Mouse (Mus musculus): ENCODE data around the gene Pard3. TPM values are rescaled to one million over a fixed set of nuclear protein-coding genes. Genes with fewer than 3 reads are reported as not detected.
A peak's percentile ranks its signal among the peaks of the same experiment; 100 is the strongest.

Gene Pard3
- polyA plus RNA-seq, 1 experiment from 2014 or later, result 33.8 TPM

DNA sequence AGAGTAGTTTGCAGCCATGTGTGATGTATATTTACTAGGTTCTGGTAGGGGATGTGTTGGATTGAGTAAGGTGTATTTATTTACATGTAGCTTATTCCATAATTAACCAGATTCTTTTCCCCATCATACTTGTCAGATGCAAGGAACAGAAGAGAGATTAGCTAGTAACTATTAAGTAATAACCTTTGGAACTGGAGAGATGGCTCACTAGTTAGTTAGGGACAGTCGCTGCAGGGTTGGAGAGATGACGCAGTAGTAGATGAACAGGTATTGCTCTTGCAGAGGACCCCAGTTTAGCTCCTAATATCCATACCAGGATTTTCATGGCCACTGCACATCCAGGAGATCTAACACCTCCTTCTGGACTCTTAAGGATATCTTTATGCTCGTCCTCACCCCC is 207.5 kb downstream of the Pard3 start:
- Histone ChIP-seq H3K27ac (ENCODE audit: low read depth) (no peak overlapping the region), H3K4me1 (ENCODE audit: insufficient read depth) (no peaks in the 10 kb centered on the region), H3K9ac (no peak overlapping the region), H3K4me2 (no peak overlapping the region), H3K27me3 (ENCODE audit: insufficient read depth, low read length) (no peaks in the 10 kb centered on the region), H3K36me3 (ENCODE audit: insufficient read depth) (no peaks in the 10 kb centered on the region), H3K4me3 (ENCODE audit: low read depth, low read length) (no peak overlapping the region), H3K9me3 (ENCODE audit: low read depth, low read length) (no peaks in the 10 kb centered on the region)
- WGBS, result 88% methylated on average over 3 of the region's 3 CpGs
- ATAC-seq (ENCODE audit: insufficient read depth), result no peak
- DNase-seq, result no peak
- TF ChIP-seq CTCF (IDR thresholded peaks at IDR 0.05; ENCODE audit: low read depth), result no peak

DNA sequence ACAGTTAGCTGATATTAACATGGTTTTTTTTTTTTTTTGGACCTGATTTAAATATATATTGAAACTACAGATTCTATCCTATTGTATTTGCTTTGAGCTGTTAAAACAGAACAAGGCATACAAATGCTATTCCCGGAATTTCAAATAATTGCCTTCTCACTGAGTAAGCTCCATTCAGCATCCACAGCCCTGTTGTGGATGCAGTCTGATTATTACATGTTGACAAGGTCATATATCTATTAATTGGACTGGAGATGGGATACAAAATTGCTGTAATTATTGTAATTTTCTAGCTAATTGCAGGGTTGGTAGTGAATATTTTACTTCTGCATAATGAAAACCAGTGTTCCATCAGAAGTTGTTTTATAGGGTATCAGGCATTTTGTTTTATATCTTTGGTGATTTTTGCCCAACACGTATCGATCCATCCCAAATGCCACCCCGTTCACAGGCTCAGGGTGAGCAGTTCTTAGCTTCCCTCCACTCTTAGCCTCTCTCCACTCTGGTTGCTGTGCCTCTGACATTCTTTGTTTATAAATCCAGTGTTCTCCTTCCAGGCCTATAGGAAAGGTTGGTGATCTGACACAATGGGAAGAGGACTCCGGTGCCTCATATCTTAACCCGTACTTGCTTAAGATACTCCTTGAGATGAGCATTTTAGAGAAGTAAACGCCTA is 216.7 kb downstream of the Pard3 start:
- no peak for TF ChIP-seq CTCF (IDR thresholded peaks at IDR 0.05; ENCODE audit: low read depth)
- WGBS, result 88% methylated on average over 7 of the region's 7 CpGs
- no peaks in the 10 kb centered on the region for H3K27me3 ChIP-seq (ENCODE audit: insufficient read depth, low read length)
- DNase-seq, result no peak
- H3K9me3 ChIP-seq (ENCODE audit: low read depth, low read length), result no peaks in the 10 kb centered on the region
- no peak for ATAC-seq (ENCODE audit: insufficient read depth)
- no peak overlapping the region for H3K4me3 ChIP-seq (ENCODE audit: low read depth, low read length)
- no peaks in the 10 kb centered on the region; the same call in 1 of the 2 replicates for H3K4me1 ChIP-seq (ENCODE audit: insufficient read depth)
- 0 out of 2 replicates have a peak, but pooled peaks cover 7% of the 10 kb centered on the region for H3K36me3 ChIP-seq (ENCODE audit: insufficient read depth)
- H3K4me2 ChIP-seq, result no peak overlapping the region
- no peak overlapping the region for H3K9ac ChIP-seq
- no peak overlapping the region for H3K27ac ChIP-seq (ENCODE audit: low read depth)

DNA sequence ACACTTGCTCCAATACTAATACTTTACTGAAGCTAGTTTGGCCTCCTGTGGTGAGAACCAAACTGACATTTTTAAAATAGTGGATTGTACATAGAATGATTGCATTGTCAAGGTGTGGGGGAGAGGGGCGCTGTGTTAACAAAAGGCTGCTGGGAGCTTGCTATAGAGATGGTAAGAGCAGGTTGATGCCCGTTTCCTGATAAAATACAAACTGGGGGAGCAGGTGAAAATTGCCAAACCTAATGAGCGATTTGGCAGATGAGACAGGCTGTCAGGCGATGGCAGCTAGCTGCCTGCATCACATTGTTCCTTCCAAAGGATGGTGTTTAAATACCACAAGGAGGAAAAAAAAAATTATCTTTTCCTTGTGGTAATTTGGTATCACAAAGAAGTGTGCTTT is 217.3 kb downstream of the Pard3 start:
- H3K4me1 ChIP-seq (ENCODE audit: insufficient read depth), result no peaks in the 10 kb centered on the region; the same call in 1 of the 2 replicates
- H3K36me3 ChIP-seq (ENCODE audit: insufficient read depth), result 0 out of 2 replicates have a peak, but pooled peaks cover 7% of the 10 kb centered on the region
- no peak overlapping the region for H3K4me3 ChIP-seq (ENCODE audit: low read depth, low read length)
- H3K4me2 ChIP-seq, result no peak overlapping the region
- no peak overlapping the region for H3K27ac ChIP-seq (ENCODE audit: low read depth)
- WGBS, result 77% methylated on average over 4 of the region's 4 CpGs
- no peak overlapping the region for H3K9ac ChIP-seq
- no peak for DNase-seq
- ATAC-seq (ENCODE audit: insufficient read depth), result no peak
- no peaks in the 10 kb centered on the region for H3K27me3 ChIP-seq (ENCODE audit: insufficient read depth, low read length)
- no peaks in the 10 kb centered on the region for H3K9me3 ChIP-seq (ENCODE audit: low read depth, low read length)
- no peak for TF ChIP-seq CTCF (IDR thresholded peaks at IDR 0.05; ENCODE audit: low read depth)

DNA sequence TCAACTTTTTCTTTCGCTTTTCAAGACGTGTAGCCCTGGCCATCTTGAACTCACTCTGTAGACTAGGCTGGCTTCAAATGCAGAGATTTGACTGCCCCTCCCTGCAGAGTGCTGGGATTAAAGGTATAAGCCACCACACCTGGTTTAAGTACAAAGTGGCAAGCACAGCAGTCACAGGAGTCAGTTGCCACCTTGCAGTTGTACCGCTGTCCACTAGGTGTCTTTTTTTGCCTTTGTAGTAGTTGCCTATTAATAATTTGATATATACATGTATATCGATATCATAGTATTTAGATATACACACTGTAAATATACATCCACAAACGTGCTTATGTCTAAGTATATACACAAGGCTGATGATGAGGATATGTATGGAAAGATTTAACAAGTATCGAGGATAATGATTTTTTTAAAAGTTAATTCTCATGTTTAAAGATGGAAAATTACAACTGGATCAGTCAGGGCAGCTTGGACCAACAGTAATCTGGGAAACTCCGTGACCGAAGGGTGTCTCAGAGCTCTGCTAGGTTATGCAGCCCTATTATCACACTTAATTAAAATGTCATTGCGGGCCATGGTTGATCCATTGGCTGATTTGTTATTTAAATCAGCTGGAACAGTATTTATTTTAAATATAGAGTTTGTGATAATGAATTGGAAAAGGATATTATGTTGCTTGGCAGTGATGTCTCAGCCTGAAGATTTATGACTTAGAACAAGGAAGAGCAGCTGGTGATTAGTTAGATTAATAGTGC is 220.9 kb downstream of the Pard3 start:
- Histone ChIP-seq H3K9me3 (ENCODE audit: low read depth, low read length) (no peaks in the 10 kb centered on the region), H3K36me3 (ENCODE audit: insufficient read depth) (no peaks in the 10 kb centered on the region), H3K4me3 (ENCODE audit: low read depth, low read length) (no peak overlapping the region), H3K4me1 (ENCODE audit: insufficient read depth) (no peaks in the 10 kb centered on the region; the same call in 1 of the 2 replicates), H3K9ac (no peak overlapping the region), H3K27me3 (ENCODE audit: insufficient read depth, low read length) (no peaks in the 10 kb centered on the region), H3K27ac (ENCODE audit: low read depth) (no peak overlapping the region), H3K4me2 (no peak overlapping the region)
- peak; percentile 63; the same call in 1 of the 2 replicates for ATAC-seq (ENCODE audit: insufficient read depth)
- TF ChIP-seq CTCF (IDR thresholded peaks at IDR 0.05; ENCODE audit: low read depth), result peak; percentile 52
- DNase-seq, result peak; percentile 53
- WGBS, result 63% methylated on average over 9 of the region's 9 CpGs

DNA sequence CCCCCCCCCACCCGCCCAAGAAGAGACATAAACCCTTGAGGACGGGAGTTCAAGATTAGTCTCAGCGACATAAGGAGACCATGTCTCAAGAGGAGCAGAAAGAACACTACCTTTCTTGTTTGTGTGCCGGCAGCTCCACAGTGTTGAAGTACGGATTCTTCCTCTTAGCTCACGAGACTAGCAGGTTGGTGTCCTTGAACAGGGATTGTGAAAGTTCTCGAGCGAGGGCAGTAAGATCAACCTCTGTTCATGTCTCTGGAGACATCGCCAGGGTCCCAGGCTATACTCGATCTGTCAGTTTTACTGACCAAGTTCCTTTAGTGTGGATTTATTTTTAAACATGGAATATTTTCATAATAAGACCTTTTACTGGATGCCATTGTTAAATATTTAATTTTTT is 224.1 kb downstream of the Pard3 start:
- no peaks in the 10 kb centered on the region for H3K36me3 ChIP-seq (ENCODE audit: insufficient read depth)
- no peak for TF ChIP-seq CTCF (IDR thresholded peaks at IDR 0.05; ENCODE audit: low read depth)
- no peaks in the 10 kb centered on the region; the same call in 1 of the 2 replicates for H3K4me1 ChIP-seq (ENCODE audit: insufficient read depth)
- no peak overlapping the region for H3K27ac ChIP-seq (ENCODE audit: low read depth)
- no peak overlapping the region for H3K4me2 ChIP-seq
- H3K9me3 ChIP-seq (ENCODE audit: low read depth, low read length), result no peaks in the 10 kb centered on the region
- no peak for ATAC-seq (ENCODE audit: insufficient read depth)
- no peak for DNase-seq
- 71% methylated on average over 10 of the region's 10 CpGs for WGBS
- H3K4me3 ChIP-seq (ENCODE audit: low read depth, low read length), result no peak overlapping the region
- no peak overlapping the region for H3K9ac ChIP-seq
- no peaks in the 10 kb centered on the region for H3K27me3 ChIP-seq (ENCODE audit: insufficient read depth, low read length)

DNA sequence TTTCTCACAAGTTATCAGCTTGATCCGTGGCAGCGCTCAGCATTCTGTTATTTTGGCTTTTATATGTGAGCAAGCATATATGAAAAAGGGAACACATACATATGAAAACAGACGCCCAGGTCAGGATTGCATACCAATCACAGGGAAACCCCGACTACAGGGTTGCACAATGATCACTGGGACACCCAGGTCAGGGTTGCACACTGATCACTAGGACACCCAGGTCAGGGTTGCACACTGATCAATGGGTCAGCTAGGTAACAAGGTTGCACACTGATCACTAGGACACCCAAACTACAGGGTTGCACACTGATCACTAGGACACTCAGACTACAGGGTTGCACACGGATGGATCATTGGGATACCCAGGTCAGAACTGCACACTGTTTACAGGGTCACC is 228.6 kb downstream of the Pard3 start:
- no peak overlapping the region for H3K27ac ChIP-seq (ENCODE audit: low read depth)
- no peak overlapping the region for H3K4me2 ChIP-seq
- 87% methylated on average over 5 of the region's 5 CpGs for WGBS
- no peaks in the 10 kb centered on the region for H3K27me3 ChIP-seq (ENCODE audit: insufficient read depth, low read length)
- no peak for TF ChIP-seq CTCF (IDR thresholded peaks at IDR 0.05; ENCODE audit: low read depth)
- ATAC-seq (ENCODE audit: insufficient read depth) (no peak), DNase-seq (no peak)
- no peaks in the 10 kb centered on the region for H3K9me3 ChIP-seq (ENCODE audit: low read depth, low read length)
- H3K4me1 ChIP-seq (ENCODE audit: insufficient read depth), result no peaks in the 10 kb centered on the region
- no peak overlapping the region for H3K4me3 ChIP-seq (ENCODE audit: low read depth, low read length)
- H3K36me3 ChIP-seq (ENCODE audit: insufficient read depth), result no peaks in the 10 kb centered on the region
- no peak overlapping the region for H3K9ac ChIP-seq

DNA sequence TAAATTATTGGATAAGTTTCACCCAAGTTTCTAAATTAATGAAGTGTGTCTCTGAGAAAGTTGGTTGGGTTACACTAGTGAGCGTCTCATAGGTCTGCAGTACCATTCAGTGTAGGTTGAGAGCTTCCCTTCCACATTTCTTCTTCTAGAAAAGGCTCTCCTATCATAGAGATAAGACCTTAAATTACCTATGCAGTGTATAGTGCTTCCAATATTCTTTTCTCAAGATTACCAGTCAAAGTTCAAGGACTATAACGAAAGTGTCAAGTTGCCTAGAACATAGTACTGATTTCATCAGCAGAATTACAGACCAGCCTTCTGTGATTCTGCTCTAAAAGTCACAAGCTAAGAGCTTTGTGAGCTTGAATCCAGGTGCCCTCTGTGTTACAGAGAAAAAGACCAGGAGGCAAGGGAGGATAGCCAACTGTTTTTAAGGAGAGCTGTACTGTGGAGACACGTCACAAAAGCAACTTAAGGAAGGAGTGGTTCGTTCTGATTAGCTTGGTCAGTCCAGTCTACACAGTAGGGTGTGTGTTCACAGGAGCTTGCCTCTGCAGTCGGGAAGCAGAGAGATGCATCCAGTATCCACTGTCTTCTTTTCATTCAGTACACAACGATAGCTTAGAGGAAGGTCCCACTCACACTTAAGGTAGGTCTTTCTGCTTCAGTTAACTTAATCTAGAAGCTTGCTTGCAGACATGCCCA is 229.5 kb downstream of the Pard3 start:
- H3K4me3 ChIP-seq (ENCODE audit: low read depth, low read length), result no peak overlapping the region
- no peaks in the 10 kb centered on the region for H3K27me3 ChIP-seq (ENCODE audit: insufficient read depth, low read length)
- H3K9me3 ChIP-seq (ENCODE audit: low read depth, low read length), result no peaks in the 10 kb centered on the region
- WGBS, result 83% methylated on average over 6 of the region's 6 CpGs
- ATAC-seq (ENCODE audit: insufficient read depth) (no peak), DNase-seq (no peak)
- H3K4me2 ChIP-seq, result no peak overlapping the region
- no peaks in the 10 kb centered on the region for H3K4me1 ChIP-seq (ENCODE audit: insufficient read depth)
- H3K9ac ChIP-seq, result no peak overlapping the region
- TF ChIP-seq CTCF (IDR thresholded peaks at IDR 0.05; ENCODE audit: low read depth), result no peak
- H3K27ac ChIP-seq (ENCODE audit: low read depth), result no peak overlapping the region
- H3K36me3 ChIP-seq (ENCODE audit: insufficient read depth), result no peaks in the 10 kb centered on the region
